Mouse (Mus musculus) neural tube, embryonic 13.5 days (tissue): Measurements from ENCODE around the gene Cdh22. TPM values are rescaled to one million over a fixed set of nuclear protein-coding genes. Genes with fewer than 3 reads are reported as not detected.

ENCODE experiments used
- ATAC-seq: fragments of 200-750 bp; cut with Nextera tagmentation; 2 replicates; pipeline ENCODE4 v1.8.0; 2017; ENCODE audit warnings: low read depth, mild to moderate bottlenecking, moderate TSS enrichment, moderate library complexity
- H3K27ac ChIP-seq: fragments of 300-500 bp; sonication (generic); replicated peaks from 2 replicates; pipeline ENCODE4 v1.5.1; 2015; ENCODE audit warnings: moderate library complexity, mild to moderate bottlenecking, inconsistent platforms
- H3K27me3 ChIP-seq: fragments of 300-500 bp; sonication (generic); 2 replicates; pipeline ENCODE4 v1.6.1; 2015; ENCODE audit warnings: mild to moderate bottlenecking, inconsistent platforms
- H3K36me3 ChIP-seq: fragments of 300-500 bp; sonication (generic); 2 replicates; pipeline ENCODE4 v1.6.1; 2015; ENCODE audit warnings: mild to moderate bottlenecking, inconsistent platforms
- H3K4me1 ChIP-seq: fragments of 300-500 bp; sonication (generic); replicated peaks from 2 replicates; pipeline ENCODE4 v1.6.1; 2015; ENCODE audit warnings: inconsistent platforms
- H3K4me2 ChIP-seq: fragments of 300-500 bp; sonication (generic); 2 replicates; pipeline ENCODE4 v1.6.1; 2015; ENCODE audit warnings: inconsistent platforms, mild to moderate bottlenecking, moderate library complexity
- H3K4me3 ChIP-seq: fragments of 300-500 bp; sonication (generic); 2 replicates; pipeline ENCODE4 v1.5.1; 2015; ENCODE audit warnings: mild to moderate bottlenecking, inconsistent platforms
- H3K9ac ChIP-seq: fragments of 300-500 bp; sonication (generic); 2 replicates; pipeline ENCODE4 v1.6.1; 2015; ENCODE audit warnings: moderate library complexity, mild to moderate bottlenecking, inconsistent platforms
- H3K9me3 ChIP-seq: fragments of 300-500 bp; sonication (generic); 2 replicates; pipeline ENCODE4 v1.6.1; 2016; ENCODE audit warnings: inconsistent platforms
- WGBS: fragments of 180-500 bp; shearing (Covaris S2); methylation state at CpG from one replicate; pipeline ENCODE4 v1.1.7; 2015; 5-methylcytosine and 5-hydroxymethylcytosine counted together
- polyA plus RNA-seq: library from polyadenylated mRNA; unstranded; fragments of >200 nt; fragmentation: Nextera tagmentation; extraction: Ambion mirVana; gene quantifications from 2 replicates; pipeline ENCODE4 v1.2.1, GENCODE M21; 2015

Cdh22 gene
- polyA plus RNA-seq, 1 experiment from 2014 or later: 11.4 TPM

DNA sequence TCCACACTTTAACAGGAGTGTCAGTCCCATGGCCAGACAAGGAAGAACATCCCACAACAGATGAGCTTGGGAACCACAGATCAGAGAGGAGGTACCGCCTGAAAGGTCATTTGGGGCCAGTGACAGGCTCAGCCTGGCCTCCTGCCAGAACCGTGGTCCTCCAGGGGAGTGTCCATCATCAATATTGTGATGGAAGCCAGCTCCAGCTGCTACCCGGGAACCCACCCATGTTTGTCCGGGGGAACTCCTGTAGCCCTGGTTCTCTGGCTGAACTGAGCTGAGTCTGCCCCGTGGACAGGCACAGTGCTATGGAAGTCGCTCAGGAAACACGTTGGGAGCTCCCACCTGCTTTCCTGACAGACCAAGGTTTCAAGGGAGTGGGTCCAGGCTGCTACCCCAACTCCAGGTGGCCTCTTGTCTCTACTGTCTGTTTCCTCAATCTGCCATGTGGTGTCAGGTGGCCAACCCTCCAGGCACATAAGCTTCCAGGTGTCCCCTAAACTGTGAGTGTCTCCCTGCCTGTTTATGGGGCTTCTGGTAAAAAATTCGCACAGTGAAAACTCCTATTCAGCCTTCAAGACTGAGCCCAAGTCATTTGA is 14.2 kb downstream of the Cdh22 start:
- Histone ChIP-seq H3K9ac (no peak overlapping the region), H3K4me1 (peaks cover 49% of the 10 kb centered on the region), H3K4me2 (no peak overlapping the region), H3K4me3 (no peak overlapping the region), H3K27me3 (peaks cover 97% of the 10 kb centered on the region), H3K27ac (no peak overlapping the region), H3K9me3 (no peaks in the 10 kb centered on the region), H3K36me3 (no peaks in the 10 kb centered on the region)
- no peak for ATAC-seq
- 57% methylated on average over 8 of the region's 8 CpGs for WGBS

- Histone ChIP-seq H3K9ac (no peak overlapping the region), H3K4me1 (peaks cover 55% of the 10 kb centered on the region), H3K9me3 (no peaks in the 10 kb centered on the region), H3K36me3 (no peaks in the 10 kb centered on the region), H3K27ac (no peak overlapping the region), H3K4me2 (no peak overlapping the region), H3K27me3 (peaks cover 92% of the 10 kb centered on the region), H3K4me3 (no peak overlapping the region)
- ATAC-seq: no peak
- 64% methylated on average over 8 of the region's 8 CpGs for WGBS
Measured at GRCm38 (mm10) chr2:165218954-165219353, 15.7 kb downstream of the Cdh22 start.

DNA sequence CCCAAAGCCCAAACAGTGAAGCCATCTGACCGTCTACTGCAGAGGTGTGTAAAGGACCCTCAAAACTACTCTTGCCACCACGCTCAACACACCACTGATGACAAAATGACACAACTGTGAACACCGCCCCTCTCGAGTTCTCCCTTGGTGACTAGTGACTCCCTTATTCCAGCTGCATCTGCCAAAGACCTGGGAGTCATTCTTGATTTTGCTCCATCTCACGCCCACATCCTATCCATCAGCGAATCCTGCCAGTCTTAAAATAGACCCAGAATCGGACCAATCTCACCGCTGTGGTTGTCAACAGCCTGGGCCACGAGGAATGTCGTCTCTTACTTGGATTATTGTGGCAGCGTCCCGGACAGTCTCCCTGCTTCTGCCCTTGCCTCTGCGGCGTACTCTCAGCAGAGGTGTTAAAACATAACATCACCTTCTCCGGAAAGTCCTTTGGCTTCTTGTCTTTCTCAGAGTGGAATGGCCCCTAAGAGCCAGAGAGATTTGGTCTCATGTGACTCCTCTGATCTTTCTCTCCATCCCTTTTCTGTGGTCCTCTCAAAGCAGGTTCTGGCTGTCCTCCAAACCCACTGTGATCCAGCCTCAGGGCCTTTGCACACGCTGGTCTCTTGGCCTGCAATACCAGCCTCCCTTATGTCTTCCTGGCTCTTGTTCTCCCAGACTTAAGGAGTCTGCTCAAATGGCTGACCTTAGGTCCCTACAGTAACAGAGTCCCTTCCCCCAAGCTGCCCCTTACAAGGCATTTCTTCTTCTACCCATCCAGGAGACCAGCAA is 17.1 kb downstream of the Cdh22 start:
- Histone ChIP-seq H3K27me3 (peaks cover 91% of the 10 kb centered on the region), H3K27ac (no peak overlapping the region), H3K36me3 (no peaks in the 10 kb centered on the region), H3K4me2 (no peak overlapping the region), H3K9ac (no peak overlapping the region), H3K9me3 (no peaks in the 10 kb centered on the region), H3K4me1 (peaks cover 59% of the 10 kb centered on the region), H3K4me3 (no peak overlapping the region)
- WGBS: 92% methylated on average over 16 of the region's 16 CpGs
- no peak for ATAC-seq

GRCm38 (mm10) chr2:165215103-165215951 is 19.3 kb downstream of the Cdh22 start:
- H3K4me1 ChIP-seq: peaks cover 62% of the 10 kb centered on the region
- H3K9me3 ChIP-seq: no peaks in the 10 kb centered on the region
- peaks cover 84% of the 10 kb centered on the region for H3K27me3 ChIP-seq
- 0 out of 2 replicates have a peak overlapping the region, but pooled peaks have one; percentile 8 for H3K4me3 ChIP-seq
- H3K9ac ChIP-seq: 0 out of 2 replicates have a peak overlapping the region, but pooled peaks have one; percentile 2
- peak; percentile 73 for ATAC-seq
- WGBS: 1% methylated on average over 39 of the region's 39 CpGs
- peak overlapping the region; percentile 42 for H3K4me2 ChIP-seq
- H3K36me3 ChIP-seq: no peaks in the 10 kb centered on the region
- peak overlapping the region; percentile 74 for H3K27ac ChIP-seq

- no peaks in the 10 kb centered on the region for H3K36me3 ChIP-seq
- H3K9me3 ChIP-seq: no peaks in the 10 kb centered on the region
- H3K4me3 ChIP-seq: no peak overlapping the region
- WGBS: under 1% methylated on average over 20 of the region's 20 CpGs
- peak; percentile 21 for ATAC-seq
- H3K4me1 ChIP-seq: peaks cover 61% of the 10 kb centered on the region
- peak overlapping the region; percentile 54; the same call in 1 of the 2 replicates for H3K27ac ChIP-seq
- peaks cover 83% of the 10 kb centered on the region for H3K27me3 ChIP-seq
- H3K9ac ChIP-seq: 0 out of 2 replicates have a peak overlapping the region, but pooled peaks have one; percentile 32
- peak overlapping the region; percentile 35 for H3K4me2 ChIP-seq
Measured at GRCm38 (mm10) chr2:165211426-165212079, 23.1 kb downstream of the Cdh22 start.

DNA sequence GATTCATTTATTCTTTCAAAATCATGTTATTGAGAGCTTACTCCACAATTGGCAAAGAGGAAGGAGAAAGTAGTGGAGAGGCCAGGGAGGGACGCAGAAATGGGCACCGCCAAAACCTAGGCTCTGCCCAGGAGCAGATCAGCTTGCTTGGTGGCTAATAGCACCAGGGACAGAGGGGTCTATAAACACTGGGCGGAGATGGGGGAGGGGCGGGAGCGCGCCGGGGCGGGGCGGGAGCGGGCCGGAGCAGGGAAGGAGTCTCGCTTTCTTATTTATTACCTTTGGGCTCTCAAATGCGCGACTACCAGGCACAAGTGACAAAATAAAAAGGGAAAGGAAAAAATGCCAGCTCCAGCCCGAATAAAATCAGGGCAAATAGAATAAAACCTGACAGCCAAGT is 23.7 kb downstream of the Cdh22 start:
- H3K4me1 ChIP-seq: peaks cover 55% of the 10 kb centered on the region
- WGBS: 1% methylated on average over 15 of the region's 15 CpGs

GRCm38 (mm10) chr2:165207689-165208088 is 27.0 kb downstream of the Cdh22 start:
- Histone ChIP-seq H3K36me3 (no peaks in the 10 kb centered on the region), H3K9me3 (no peaks in the 10 kb centered on the region), H3K4me1 (peaks cover 51% of the 10 kb centered on the region), H3K4me2 (no peak overlapping the region), H3K4me3 (no peak overlapping the region), H3K27me3 (peaks cover 88% of the 10 kb centered on the region), H3K9ac (no peak overlapping the region), H3K27ac (no peak overlapping the region)
- no peak for ATAC-seq
- 66% methylated on average over 11 of the region's 11 CpGs for WGBS

More for the DNA sequence above, 23.7 kb downstream of the Cdh22 start:
- Histone ChIP-seq H3K4me3 (no peak overlapping the region), H3K27me3 (peaks cover 83% of the 10 kb centered on the region), H3K9me3 (no peaks in the 10 kb centered on the region), H3K9ac (0 out of 2 replicates have a peak overlapping the region, but pooled peaks have one; percentile 32), H3K36me3 (no peaks in the 10 kb centered on the region), H3K27ac (no peak overlapping the region), H3K4me2 (peak overlapping the region; percentile 35)
- ATAC-seq: no peak

DNA sequence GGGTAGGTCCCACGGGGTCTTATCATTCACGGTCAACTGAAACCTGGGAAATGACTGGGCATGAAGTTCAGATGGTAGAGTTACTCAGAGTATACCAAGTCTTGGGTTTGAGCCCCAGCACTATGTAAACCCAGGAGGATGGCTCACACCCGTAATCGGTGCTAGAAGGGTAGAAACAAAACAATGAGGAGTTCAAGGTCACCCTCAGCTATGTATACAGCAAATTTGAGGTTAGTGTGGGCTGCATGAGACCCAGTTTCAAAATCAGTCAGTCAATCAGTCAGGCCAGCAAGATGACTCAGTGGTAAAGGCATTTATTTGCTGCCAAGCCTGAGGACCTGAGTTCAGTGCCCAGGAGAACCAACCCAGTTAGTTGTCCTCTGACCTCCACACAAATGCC is 27.6 kb downstream of the Cdh22 start:
- Histone ChIP-seq H3K4me2 (no peak overlapping the region), H3K27ac (no peak overlapping the region), H3K9me3 (no peaks in the 10 kb centered on the region), H3K27me3 (peaks cover 89% of the 10 kb centered on the region), H3K36me3 (no peaks in the 10 kb centered on the region), H3K9ac (no peak overlapping the region), H3K4me1 (peaks cover 51% of the 10 kb centered on the region), H3K4me3 (no peak overlapping the region)
- ATAC-seq: no peak
- WGBS: 81% methylated on average over 4 of the region's 4 CpGs

GRCm38 (mm10) chr2:165205486-165205885 is 29.2 kb downstream of the Cdh22 start:
- Histone ChIP-seq H3K9me3 (no peaks in the 10 kb centered on the region), H3K27me3 (peaks cover 95% of the 10 kb centered on the region), H3K4me2 (no peak overlapping the region), H3K4me1 (peaks cover 51% of the 10 kb centered on the region), H3K4me3 (no peak overlapping the region), H3K36me3 (no peaks in the 10 kb centered on the region), H3K9ac (no peak overlapping the region), H3K27ac (no peak overlapping the region)
- whole genome bisulfite sequencing: 65% methylated on average over 6 of the region's 6 CpGs
- no peak for ATAC-seq

DNA sequence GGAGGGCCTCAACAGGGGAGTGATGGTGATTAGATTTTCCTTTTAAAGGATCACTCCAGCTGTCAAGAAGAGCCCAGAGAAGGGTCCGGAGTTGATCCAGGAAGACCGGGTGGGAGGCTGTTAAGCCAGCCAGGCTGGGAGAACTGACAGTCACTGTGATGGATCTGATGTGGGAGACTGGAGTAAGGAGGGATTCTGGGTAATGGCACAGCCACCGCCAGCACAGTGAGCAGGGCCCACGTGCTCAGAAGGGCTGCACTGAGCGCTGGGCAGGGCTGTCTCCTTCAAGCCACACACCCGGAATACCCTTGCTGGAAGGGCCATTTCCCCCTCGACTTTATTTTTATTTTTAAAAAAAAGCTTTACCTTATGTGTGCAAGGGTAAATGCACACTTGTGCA is 29.7 kb downstream of the Cdh22 start:
- Histone ChIP-seq H3K4me3 (no peak overlapping the region), H3K27ac (no peak overlapping the region), H3K36me3 (no peaks in the 10 kb centered on the region), H3K27me3 (peaks cover 95% of the 10 kb centered on the region), H3K4me1 (peaks cover 53% of the 10 kb centered on the region), H3K9ac (no peak overlapping the region), H3K9me3 (no peaks in the 10 kb centered on the region), H3K4me2 (no peak overlapping the region)
- peak; percentile 69 for ATAC-seq
- WGBS: 24% methylated on average over 7 of the region's 7 CpGs
